Comparison of ENCODE assay signal across 8 mouse cellular contexts in the genomic region with DNA sequence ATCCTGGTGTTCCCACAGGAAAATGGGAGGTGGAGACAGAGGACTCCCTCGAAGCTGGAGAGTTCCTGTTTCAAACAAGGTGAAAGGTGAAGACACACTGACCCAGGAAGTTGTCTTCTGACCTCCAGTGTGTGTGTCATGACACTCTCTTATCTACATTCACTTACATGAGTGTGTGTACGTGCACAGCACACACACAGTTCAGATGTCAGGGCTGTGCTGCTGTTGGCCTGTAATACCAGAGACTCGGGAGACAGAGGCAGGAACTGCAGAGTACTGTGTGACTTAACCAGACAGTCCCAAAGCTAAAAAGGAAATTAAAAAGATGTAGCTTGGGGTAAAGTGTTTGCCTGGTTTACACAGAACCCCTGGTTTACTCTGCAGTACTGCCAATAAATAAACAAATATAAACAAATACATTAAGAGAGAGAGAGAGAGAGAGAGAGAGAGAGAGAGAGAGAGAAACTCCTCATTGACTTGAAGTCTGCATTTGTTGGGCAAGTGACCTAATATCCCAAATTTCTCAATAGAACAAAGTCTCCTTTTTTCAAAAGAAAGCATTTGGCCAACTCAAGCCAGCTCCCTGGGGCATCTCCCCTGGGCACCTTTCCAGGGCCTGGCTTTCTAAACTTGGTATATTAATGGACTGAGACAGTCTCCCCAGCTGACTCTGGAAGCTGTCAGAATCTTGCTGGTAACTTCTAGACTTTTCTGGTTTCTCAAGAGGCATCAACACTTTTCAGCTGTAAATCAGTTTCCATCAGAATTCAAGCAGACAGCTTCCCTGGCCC. TPM values are rescaled to one million over a fixed set of nuclear protein-coding genes. Genes with fewer than 3 reads are reported as not detected.
DNase-seq lines count a peak whose midpoint lies in the region; ATAC-seq and TF ChIP-seq lines count a peak whose summit lies in the region.

No protein-coding gene starts in this region.

- H3K27ac ChIP-seq in lung, embryonic 14.5 days (ENCODE audit: low read depth): peak overlapping the region; percentile 50; the same call in 1 of the 2 replicates
- peak overlapping the region; percentile 83 for H3K27ac ChIP-seq in gastrocnemius, adult 2 months
- no peak overlapping the region for H3K27ac ChIP-seq in thymus, adult 2 months (ENCODE audit: control insufficient read depth, insufficient read depth, low read length)

- TF ChIP-seq CTCF in lung, embryonic 14.5 days (IDR thresholded peaks at IDR 0.05; ENCODE audit: low read depth): no peak
- no peak for TF ChIP-seq CTCF in lung, adult 2 months (IDR thresholded peaks at IDR 0.05; ENCODE audit: insufficient read depth, low read length)
- TF ChIP-seq CTCF in brain, embryonic 14.5 days (IDR thresholded peaks at IDR 0.05; ENCODE audit: borderline replicate concordance, extremely low read depth, insufficient read depth, insufficient read length): no peak
- TF ChIP-seq CTCF in gastrocnemius, adult 2 months (IDR thresholded peaks at IDR 0.05): no peak
- no peak for TF ChIP-seq CTCF in thymus, adult 2 months (IDR thresholded peaks at IDR 0.05; ENCODE audit: borderline replicate concordance, control insufficient read depth, extremely low read depth, insufficient read depth, low read length, poor library complexity)

- DNase-seq in lung, embryonic 14.5 days: peak; percentile 61
- DNase-seq in lung, adult 2 months: no peak
- DNase-seq in brain, embryonic 14.5 days (ENCODE audit: low read depth): peak; percentile 81
- peak; percentile 84 for DNase-seq in gastrocnemius, adult 2 months
- peak; percentile 73 for DNase-seq in kidney, adult 18-20 months
- peak; percentile 25 to 62 for DNase-seq in lung, postnatal 4 days
- DNase-seq in thymus, adult 2 months: no peak
- DNase-seq in c-Kit-positive CD71-positive TER-119-positive erythroid progenitor cells, embryonic 14.5 days (ENCODE audit: low spot score): no peak

- no peaks in the 10 kb centered on the region for H3K9me3 ChIP-seq in lung, embryonic 14.5 days (ENCODE audit: low read depth, low read length)

- no peak overlapping the region for H3K9ac ChIP-seq in lung, embryonic 14.5 days

- H3K4me2 ChIP-seq in lung, embryonic 14.5 days: no peak overlapping the region; the same call in 1 of the 2 replicates

- WGBS in lung, embryonic 14.5 days: 18% methylated on average over 3 of the region's 3 CpGs
- whole genome bisulfite sequencing in lung, adult 2 months: 26% methylated on average over 3 of the region's 3 CpGs
- WGBS in thymus, adult 2 months: 68% methylated on average over 3 of the region's 3 CpGs

- no peak for TF ChIP-seq POLR2A in lung, adult 2 months (IDR thresholded peaks at IDR 0.05; ENCODE audit: borderline replicate concordance, extremely low read depth, low read depth, low read length)
- TF ChIP-seq POLR2A in brain, embryonic 14.5 days (IDR thresholded peaks at IDR 0.05; ENCODE audit: borderline replicate concordance, extremely low read depth, insufficient read depth, insufficient read length, poor library complexity, severe bottlenecking): no peak
- no peak for TF ChIP-seq POLR2A in thymus, adult 2 months (IDR thresholded peaks at IDR 0.05; ENCODE audit: control insufficient read depth, extremely low read depth, insufficient read depth, low read length, poor library complexity)

- intact Hi-C loops in gastrocnemius, adult 2 months (cut with DNase I): loop anchor here (2.0 to 10.0 kb wide), 4 partner anchors 35 to 239 kb away; a partner anchor contains a TSS

- no peaks in the 10 kb centered on the region for H3K36me3 ChIP-seq in lung, embryonic 14.5 days (ENCODE audit: insufficient read depth)
- H3K36me3 ChIP-seq in thymus, adult 2 months (ENCODE audit: control insufficient read depth, insufficient read depth, low read length): no peaks in the 10 kb centered on the region

- peaks cover 6% of the 10 kb centered on the region; the same call in 1 of the 2 replicates for H3K4me1 ChIP-seq in lung, embryonic 14.5 days (ENCODE audit: insufficient read depth)
- H3K4me1 ChIP-seq in lung, adult 2 months (ENCODE audit: control insufficient read depth, insufficient read depth, low read length): peaks cover 20% of the 10 kb centered on the region
- H3K4me1 ChIP-seq in thymus, adult 2 months (replicated peaks; ENCODE audit: control insufficient read depth, insufficient read depth, low read length): peaks cover 2% of the 10 kb centered on the region

- ATAC-seq in lung, embryonic 14.5 days (ENCODE audit: insufficient read depth): no peak

- H3K4me3 ChIP-seq in lung, embryonic 14.5 days (ENCODE audit: low read depth, low read length): no peak overlapping the region
- H3K4me3 ChIP-seq in lung, adult 2 months (replicated peaks; ENCODE audit: extremely low read depth, low read depth, low read length): no peak overlapping the region
- H3K4me3 ChIP-seq in gastrocnemius, adult 2 months: no peak overlapping the region; the same call in 1 of the 2 replicates
- H3K4me3 ChIP-seq in thymus, adult 2 months (ENCODE audit: control insufficient read depth, insufficient read depth, low read length): no peak overlapping the region

- no peaks in the 10 kb centered on the region for H3K27me3 ChIP-seq in lung, embryonic 14.5 days (ENCODE audit: insufficient read depth, low read length)
- no peaks in the 10 kb centered on the region for H3K27me3 ChIP-seq in thymus, adult 2 months (ENCODE audit: control insufficient read depth, insufficient read depth, low read length)

RNA-seq across cellular contexts. Expression of a gene that starts 36.0 kb away (rescaled TPM):
- polyA plus RNA-seq in lung, embryonic 14.5 days (2014; fragmentation: Nextera tagmentation; extraction: Ambion mirVana): 91.8 and 97.9 TPM in 2 replicates
- polyA plus RNA-seq in lung, adult 2 months (2012; rRNA removed): 9.5 and 14.1 TPM in 2 replicates
- polyA plus RNA-seq in brain, embryonic 14.5 days (2012; rRNA removed): 47.9 and 52.2 TPM in 2 replicates
- total RNA-seq in gastrocnemius, adult 2 months (2021): 10 to 100 TPM; 13.4 to 16.1 TPM
- polyA plus RNA-seq in thymus, adult 2 months (2012; rRNA removed): 21.4 and 24.1 TPM in 2 replicates

RNA-seq across cellular contexts. Expression of a gene that starts 51.3 kb away (rescaled TPM):
- 102 and 112 TPM in 2 replicates for polyA plus RNA-seq in lung, embryonic 14.5 days (2014; fragmentation: Nextera tagmentation; extraction: Ambion mirVana)
- polyA plus RNA-seq in lung, adult 2 months (2012; rRNA removed): 8.5 and 13.9 TPM in 2 replicates
- polyA plus RNA-seq in brain, embryonic 14.5 days (2012; rRNA removed): 46.0 and 52.8 TPM in 2 replicates
- total RNA-seq in gastrocnemius, adult 2 months (2021): 100 to 1,000 TPM; 428 to 488 TPM
- 14.8 and 18.1 TPM in 2 replicates for polyA plus RNA-seq in thymus, adult 2 months (2012; rRNA removed)

Comparison
In these comparisons a context has a peak if more than half of its experiments do, and no peak if none do; other contexts are left out.
1. DNase-seq: peak in lung, embryonic 14.5 days (single experiment), brain, embryonic 14.5 days (single experiment), gastrocnemius, adult 2 months (single experiment), kidney, adult 18-20 months (single experiment) and lung, postnatal 4 days (2 of 2); none in lung, adult 2 months (single experiment), thymus, adult 2 months (single experiment) and c-Kit-positive CD71-positive TER-119-positive erythroid progenitor cells, embryonic 14.5 days (single experiment).